Mouse (Mus musculus): ENCODE data around the gene Rhbdf1. TPM values are rescaled to one million over a fixed set of nuclear protein-coding genes. Genes with fewer than 3 reads are reported as not detected.

Gene Rhbdf1
- polyA plus RNA-seq, 1 experiment: 44.9 TPM

- no peak for DNase-seq
- WGBS: 91% methylated on average over 5 of the region's 5 CpGs
- TF ChIP-seq POLR2A (IDR thresholded peaks at IDR 0.05; ENCODE audit: control insufficient read depth, extremely low read depth, insufficient read depth, low read length, poor library complexity) (no peak), CTCF (IDR thresholded peaks at IDR 0.05; ENCODE audit: borderline replicate concordance, control insufficient read depth, extremely low read depth, insufficient read depth, low read length, poor library complexity) (no peak)
- H3K4me1 ChIP-seq (replicated peaks; ENCODE audit: control insufficient read depth, insufficient read depth, low read length): no peaks in the 10 kb centered on the region
- no peak overlapping the region for H3K27ac ChIP-seq (ENCODE audit: control insufficient read depth, insufficient read depth, low read length)
- H3K36me3 ChIP-seq (ENCODE audit: control insufficient read depth, insufficient read depth, low read length): no peaks in the 10 kb centered on the region
- H3K27me3 ChIP-seq (ENCODE audit: control insufficient read depth, insufficient read depth, low read length): no peaks in the 10 kb centered on the region
- no peak overlapping the region for H3K4me3 ChIP-seq (ENCODE audit: control insufficient read depth, insufficient read depth, low read length)
These were observed 32.7 kb downstream of the Rhbdf1 start for GRCm38 (mm10) chr11:32189434-32189833.

- no peaks in the 10 kb centered on the region for H3K36me3 ChIP-seq (ENCODE audit: control insufficient read depth, insufficient read depth, low read length)
- no peak for DNase-seq
- no peak overlapping the region for H3K27ac ChIP-seq (ENCODE audit: control insufficient read depth, insufficient read depth, low read length)
- no peak overlapping the region for H3K4me3 ChIP-seq (ENCODE audit: control insufficient read depth, insufficient read depth, low read length)
- H3K27me3 ChIP-seq (ENCODE audit: control insufficient read depth, insufficient read depth, low read length): no peaks in the 10 kb centered on the region
- TF ChIP-seq POLR2A (IDR thresholded peaks at IDR 0.05; ENCODE audit: control insufficient read depth, extremely low read depth, insufficient read depth, low read length, poor library complexity) (no peak), CTCF (IDR thresholded peaks at IDR 0.05; ENCODE audit: borderline replicate concordance, control insufficient read depth, extremely low read depth, insufficient read depth, low read length, poor library complexity) (no peak)
- WGBS: 97% methylated on average over 12 of the region's 12 CpGs
- H3K4me1 ChIP-seq (replicated peaks; ENCODE audit: control insufficient read depth, insufficient read depth, low read length): no peaks in the 10 kb centered on the region
These were observed 33.2 kb downstream of the Rhbdf1 start for GRCm38 (mm10) chr11:32188881-32189280.

- WGBS: 99% methylated on average over 4 of the region's 4 CpGs
- Histone ChIP-seq H3K27ac (ENCODE audit: control insufficient read depth, insufficient read depth, low read length) (no peak overlapping the region), H3K4me3 (ENCODE audit: control insufficient read depth, insufficient read depth, low read length) (no peak overlapping the region), H3K36me3 (ENCODE audit: control insufficient read depth, insufficient read depth, low read length) (no peaks in the 10 kb centered on the region), H3K27me3 (ENCODE audit: control insufficient read depth, insufficient read depth, low read length) (no peaks in the 10 kb centered on the region), H3K4me1 (replicated peaks; ENCODE audit: control insufficient read depth, insufficient read depth, low read length) (no peaks in the 10 kb centered on the region)
- no peak for DNase-seq
- TF ChIP-seq POLR2A (IDR thresholded peaks at IDR 0.05; ENCODE audit: control insufficient read depth, extremely low read depth, insufficient read depth, low read length, poor library complexity) (no peak), CTCF (IDR thresholded peaks at IDR 0.05; ENCODE audit: borderline replicate concordance, control insufficient read depth, extremely low read depth, insufficient read depth, low read length, poor library complexity) (no peak)
These were observed 34.8 kb downstream of the Rhbdf1 start for GRCm38 (mm10) chr11:32187256-32187655.

GRCm38 (mm10) chr11:32186031-32186430 lies 36.1 kb downstream of the Rhbdf1 start:
- DNase-seq: no peak
- no peak overlapping the region for H3K4me3 ChIP-seq (ENCODE audit: control insufficient read depth, insufficient read depth, low read length)
- 91% methylated on average over 3 of the region's 3 CpGs for WGBS
- no peak overlapping the region for H3K27ac ChIP-seq (ENCODE audit: control insufficient read depth, insufficient read depth, low read length)
- H3K36me3 ChIP-seq (ENCODE audit: control insufficient read depth, insufficient read depth, low read length): no peaks in the 10 kb centered on the region
- TF ChIP-seq POLR2A (IDR thresholded peaks at IDR 0.05; ENCODE audit: control insufficient read depth, extremely low read depth, insufficient read depth, low read length, poor library complexity) (no peak), CTCF (IDR thresholded peaks at IDR 0.05; ENCODE audit: borderline replicate concordance, control insufficient read depth, extremely low read depth, insufficient read depth, low read length, poor library complexity) (no peak)
- no peaks in the 10 kb centered on the region for H3K27me3 ChIP-seq (ENCODE audit: control insufficient read depth, insufficient read depth, low read length)
- H3K4me1 ChIP-seq (replicated peaks; ENCODE audit: control insufficient read depth, insufficient read depth, low read length): no peaks in the 10 kb centered on the region

GRCm38 (mm10) chr11:32184469-32184868 lies 37.6 kb downstream of the Rhbdf1 start:
- no peak for TF ChIP-seq POLR2A (IDR thresholded peaks at IDR 0.05; ENCODE audit: control insufficient read depth, extremely low read depth, insufficient read depth, low read length, poor library complexity)
- no peak for TF ChIP-seq CTCF (IDR thresholded peaks at IDR 0.05; ENCODE audit: borderline replicate concordance, control insufficient read depth, extremely low read depth, insufficient read depth, low read length, poor library complexity)
- DNase-seq: no peak
- H3K4me1 ChIP-seq (replicated peaks; ENCODE audit: control insufficient read depth, insufficient read depth, low read length): no peaks in the 10 kb centered on the region
- WGBS: 95% methylated on average over 8 of the region's 8 CpGs
- H3K27me3 ChIP-seq (ENCODE audit: control insufficient read depth, insufficient read depth, low read length): no peaks in the 10 kb centered on the region
- no peaks in the 10 kb centered on the region for H3K36me3 ChIP-seq (ENCODE audit: control insufficient read depth, insufficient read depth, low read length)
- H3K27ac ChIP-seq (ENCODE audit: control insufficient read depth, insufficient read depth, low read length): no peak overlapping the region
- H3K4me3 ChIP-seq (ENCODE audit: control insufficient read depth, insufficient read depth, low read length): no peak overlapping the region

- Histone ChIP-seq H3K36me3 (ENCODE audit: control insufficient read depth, insufficient read depth, low read length) (no peaks in the 10 kb centered on the region), H3K27me3 (ENCODE audit: control insufficient read depth, insufficient read depth, low read length) (no peaks in the 10 kb centered on the region), H3K27ac (ENCODE audit: control insufficient read depth, insufficient read depth, low read length) (no peak overlapping the region), H3K4me1 (replicated peaks; ENCODE audit: control insufficient read depth, insufficient read depth, low read length) (no peaks in the 10 kb centered on the region), H3K4me3 (ENCODE audit: control insufficient read depth, insufficient read depth, low read length) (no peak overlapping the region)
- DNase-seq: peak; percentile 78
- no peak for TF ChIP-seq POLR2A (IDR thresholded peaks at IDR 0.05; ENCODE audit: control insufficient read depth, extremely low read depth, insufficient read depth, low read length, poor library complexity)
- TF ChIP-seq CTCF (IDR thresholded peaks at IDR 0.05; ENCODE audit: borderline replicate concordance, control insufficient read depth, extremely low read depth, insufficient read depth, low read length, poor library complexity): peak; percentile 53; the same call in 1 of the 2 replicates
- 46% methylated on average over 25 of the region's 25 CpGs for WGBS
These were observed 39.9 kb downstream of the Rhbdf1 start for GRCm38 (mm10) chr11:32181973-32182868.

All from thymus, adult 2 months (tissue).